Mouse (Mus musculus) mouse embryonic stem cell (cell line): Measurements from ENCODE around the gene Samd4b.

Experiments
- in situ Hi-C, 2 experiments: fragments of 300-500 bp; cut with MboI; formaldehyde crosslinking; loops; 1 replicate in 1 of 2; 3 replicates in 1 of 2; pipeline ENCODE4 v1.14.3; 2019 to 2020; ENCODE audit warnings: low sequenced_read_pairs in 2 of 2, low pct_unique_long_range_greater_than_20kb in 1 of 2, mixed read lengths in 1 of 2; ENCODE audit not compliant: unreplicated experiment in 1 of 2

Samd4b gene

GRCm38 (mm10) chr7:28570982-28571682 lies 26.8 kb downstream of the Samd4b start:
- in situ Hi-C loops: no loop called here

DNA sequence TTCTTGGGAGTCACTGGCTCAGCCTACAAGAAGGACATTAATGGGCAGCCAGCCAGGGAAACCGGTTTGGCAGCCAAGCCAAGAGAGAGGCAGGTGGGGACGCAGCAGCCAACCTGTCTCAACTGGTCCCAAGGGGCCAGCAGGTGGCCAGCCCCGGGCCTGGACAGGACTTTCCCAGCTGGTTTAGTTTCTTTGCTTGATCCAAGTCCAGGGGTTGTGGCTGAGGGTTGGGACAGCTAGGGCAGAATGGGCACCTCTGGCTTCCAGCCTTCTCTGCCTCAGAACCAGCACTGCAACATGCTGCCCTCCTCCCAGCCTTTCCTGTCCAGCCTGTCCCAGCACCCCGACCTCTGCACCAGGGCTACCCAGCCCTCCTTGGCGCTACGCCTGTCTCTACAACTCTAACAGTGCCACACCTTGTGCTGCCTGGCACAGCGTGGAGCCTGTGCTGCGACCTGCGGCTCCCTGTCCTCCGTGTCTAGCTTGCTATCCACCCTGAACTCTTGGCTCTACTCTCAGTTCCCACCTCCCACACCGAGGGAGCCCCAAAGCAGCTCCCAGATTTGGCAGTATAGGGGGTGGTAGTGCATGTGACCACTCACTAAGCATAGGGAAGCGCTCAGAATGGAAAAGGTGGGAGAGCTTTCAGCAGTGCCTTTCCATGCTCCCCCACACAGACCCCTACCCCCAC lies 27.5 kb downstream of the Samd4b start:
- in situ Hi-C loops: no loop called here

DNA sequence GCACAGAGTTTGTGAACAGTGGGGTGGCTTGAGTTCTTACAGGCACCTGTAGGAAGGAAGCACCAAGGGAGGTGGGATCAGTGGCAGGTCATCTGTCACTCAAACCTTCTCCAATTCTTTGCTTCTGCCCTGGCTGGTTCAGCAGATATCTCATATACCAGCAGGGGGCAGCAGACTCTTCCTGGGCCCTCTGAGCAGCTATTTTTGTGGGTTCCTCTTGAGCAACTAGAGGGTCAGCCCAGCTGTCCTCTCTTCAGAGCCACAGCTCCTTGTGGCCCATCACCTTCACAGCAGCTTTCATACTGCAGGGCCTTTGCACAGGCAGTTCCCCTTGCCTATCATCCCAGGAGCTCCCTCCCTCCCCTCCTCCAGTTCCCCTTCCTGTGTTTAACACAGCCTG lies 29.7 kb downstream of the Samd4b start:
- in situ Hi-C loops: no loop called here

- in situ Hi-C loops: no loop called here
These were observed 30.4 kb downstream of the Samd4b start for GRCm38 (mm10) chr7:28567539-28567938.

DNA sequence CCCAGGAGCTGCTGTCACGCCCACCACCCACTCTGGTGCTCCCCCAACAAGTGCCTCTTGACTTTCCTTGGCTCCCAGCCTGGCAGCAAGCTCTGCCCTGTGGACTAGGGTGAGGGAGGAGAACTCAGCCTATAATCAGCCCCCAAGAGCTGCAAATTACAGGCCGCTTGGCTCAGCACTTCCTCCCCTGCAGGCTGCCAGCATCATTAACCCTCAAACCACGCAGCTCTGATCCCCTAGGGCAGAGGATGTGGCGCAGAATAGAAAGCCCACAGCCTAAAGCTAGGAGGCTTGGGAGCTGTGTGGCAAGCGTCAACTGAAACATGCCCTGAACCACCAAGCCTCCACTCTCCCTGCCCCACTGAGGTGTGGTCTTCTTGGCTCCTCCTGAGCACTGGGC lies 32.5 kb downstream of the Samd4b start:
- in situ Hi-C loops: no loop called here

DNA sequence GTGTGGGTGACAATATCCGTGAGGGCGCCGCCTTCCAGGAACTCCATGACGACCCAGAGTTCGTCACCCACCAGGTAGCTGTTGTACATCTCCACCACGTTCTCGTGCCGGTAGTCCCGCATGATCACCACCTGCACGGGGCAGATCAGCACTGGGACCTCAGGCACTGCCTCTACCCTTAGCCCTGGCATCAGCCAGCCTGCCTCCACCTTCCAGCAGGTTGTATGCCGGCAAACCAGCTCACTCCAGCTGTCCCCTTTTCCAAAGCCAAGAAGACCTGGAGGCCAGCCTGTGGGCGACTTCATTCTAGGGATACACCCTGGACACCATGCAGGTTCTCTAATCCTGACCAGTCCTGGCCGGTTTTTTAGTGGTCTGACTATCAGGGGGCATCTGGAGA lies 35.0 kb downstream of the Samd4b start:
- in situ Hi-C loops: no loop called here

DNA sequence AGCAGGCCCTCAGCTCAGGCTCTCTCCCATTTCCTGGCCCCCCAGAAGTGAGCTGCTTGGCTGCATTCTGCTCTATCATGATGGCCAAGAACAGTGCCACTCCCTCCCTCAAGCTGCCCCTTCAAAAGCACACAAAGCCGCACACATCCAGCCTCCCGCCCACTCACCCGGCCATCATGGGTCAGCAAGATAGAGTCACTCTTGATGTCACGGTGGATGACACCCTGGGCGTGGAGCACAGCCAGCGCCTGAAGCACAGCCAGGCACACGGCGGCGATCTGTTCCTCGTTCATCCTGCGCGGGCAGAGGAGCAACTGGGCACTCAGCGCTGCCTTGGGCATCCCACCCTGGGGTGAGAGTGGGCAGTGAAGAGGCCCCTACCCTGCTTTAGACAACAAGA lies 35.6 kb downstream of the Samd4b start:
- in situ Hi-C loops: no loop called here

DNA sequence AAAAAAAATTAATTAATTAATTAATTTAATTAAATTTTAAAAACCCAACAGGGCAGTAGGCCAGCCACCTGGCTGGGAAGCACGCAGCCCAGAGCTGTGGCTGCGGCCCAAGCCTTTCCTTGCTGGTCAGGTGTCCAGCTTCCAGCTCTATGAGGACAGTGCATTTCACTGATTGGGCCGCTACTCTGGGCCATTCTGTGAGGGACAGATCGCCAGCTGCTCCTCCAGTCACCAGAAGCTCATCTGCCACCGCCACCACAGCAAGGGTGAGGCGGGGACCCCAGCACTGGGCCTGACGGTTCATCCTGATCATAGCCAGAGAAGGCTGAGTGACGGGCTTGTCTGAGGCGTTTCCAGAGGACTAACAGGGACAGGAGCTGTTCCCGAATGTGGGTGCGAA lies 36.0 kb downstream of the Samd4b start:
- in situ Hi-C loops: no loop called here

DNA sequence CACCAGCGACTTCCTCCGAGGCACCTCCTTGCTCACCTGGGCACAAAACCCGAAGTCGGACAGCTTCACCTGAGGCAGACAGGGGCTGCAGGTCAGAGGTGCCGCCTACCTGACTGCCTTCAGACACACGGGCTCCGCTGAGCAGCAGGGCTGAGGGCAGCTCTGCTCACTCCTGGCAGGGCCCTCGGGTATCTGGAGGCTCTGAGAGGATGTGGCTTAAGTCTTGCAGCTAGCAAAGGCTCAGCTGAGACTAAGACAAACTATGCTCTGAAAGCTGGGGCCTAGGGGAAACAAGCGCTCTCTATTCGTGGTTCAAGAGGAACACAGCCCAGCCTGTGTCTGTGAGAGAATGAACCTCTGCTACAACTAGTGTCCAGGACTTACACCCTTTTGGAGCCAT lies 37.1 kb downstream of the Samd4b start:
- in situ Hi-C loops: no loop called here

GRCm38 (mm10) chr7:28558486-28558885 lies 39.5 kb downstream of the Samd4b start:
- in situ Hi-C loops: no loop called here

DNA sequence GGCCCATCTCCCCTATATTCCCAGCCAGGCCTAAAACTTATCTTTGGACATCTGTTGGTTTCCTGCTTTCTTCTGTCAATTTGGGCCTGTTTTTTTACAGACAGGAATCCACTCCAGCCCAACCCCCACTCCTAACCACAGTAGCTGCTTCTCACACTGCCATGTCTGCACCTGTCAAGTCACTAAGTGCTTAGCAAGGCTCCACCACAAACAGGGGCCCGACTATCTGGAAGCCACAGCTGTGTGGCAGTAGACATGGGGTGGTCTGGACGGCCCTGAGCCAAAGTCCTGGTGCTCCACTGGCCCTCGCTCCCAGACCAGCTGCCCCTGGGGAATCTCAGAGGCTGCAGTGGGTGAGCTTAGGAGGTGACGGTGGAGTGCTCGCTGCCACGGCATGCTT lies 40.2 kb downstream of the Samd4b start:
- in situ Hi-C loops: no loop called here

DNA sequence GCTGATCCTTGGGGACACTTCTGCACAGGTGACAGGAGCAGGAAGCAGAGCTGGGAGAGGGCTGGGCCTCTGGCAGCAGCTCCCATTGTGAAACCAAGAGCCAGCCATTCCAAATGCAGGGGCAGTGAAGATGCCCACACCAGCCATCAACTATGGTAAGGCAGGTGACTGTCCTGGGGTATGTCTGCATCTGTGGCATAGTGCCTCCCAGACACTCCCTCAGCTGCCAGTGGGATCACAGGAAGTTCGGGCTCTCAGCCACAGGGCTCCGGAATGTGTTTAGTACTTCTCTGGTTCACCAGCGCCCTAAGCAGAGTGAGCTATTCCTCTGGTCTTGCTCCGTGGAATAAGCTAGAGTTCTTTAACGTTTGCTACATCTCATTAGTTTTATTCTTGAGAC lies 40.9 kb downstream of the Samd4b start:
- in situ Hi-C loops: no loop called here

DNA sequence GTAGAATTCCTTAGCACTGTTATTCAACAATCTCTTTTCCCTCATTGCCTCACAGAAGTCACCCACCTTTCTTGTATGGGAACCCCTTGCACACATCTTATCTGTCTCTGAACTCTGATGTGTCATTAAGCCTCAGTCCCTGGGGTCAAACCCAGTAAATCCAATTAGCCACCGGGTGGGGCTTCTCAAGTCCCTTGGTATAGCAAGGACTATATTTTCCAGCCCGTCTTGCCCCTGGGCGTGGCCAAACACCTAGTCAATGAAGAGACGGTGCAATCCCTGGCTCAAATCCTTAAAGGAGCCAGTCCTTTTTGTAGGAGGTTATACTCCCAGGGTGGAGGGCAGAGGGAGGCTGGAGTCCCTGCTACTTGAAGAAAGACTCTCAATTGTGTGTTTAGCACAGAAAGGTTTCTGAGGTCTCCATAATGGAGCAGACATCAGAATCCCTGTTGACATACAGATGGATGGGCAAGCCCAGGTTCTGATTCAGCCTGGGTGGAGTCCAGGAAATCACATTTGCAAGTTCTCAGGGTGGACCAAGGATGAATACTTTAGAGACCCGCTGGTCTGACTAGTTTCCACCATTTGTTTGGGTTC lies 41.9 kb downstream of the Samd4b start:
- in situ Hi-C loops: no loop called here

- in situ Hi-C loops: no loop called here
These were observed 44.9 kb downstream of the Samd4b start for GRCm38 (mm10) chr7:28553076-28553475.

- in situ Hi-C loops: no loop called here
These were observed 50.3 kb downstream of the Samd4b start for GRCm38 (mm10) chr7:28547628-28548027.

- in situ Hi-C loops: no loop called here
These were observed 50.8 kb downstream of the Samd4b start, which contains the start of gene Nccrp1 for GRCm38 (mm10) chr7:28547154-28547553. TSS of gene Nccrp1 (minus strand) at chr7:28547254.

GRCm38 (mm10) chr7:28546649-28547048 lies 51.3 kb downstream of the Samd4b start:
- in situ Hi-C loops: no loop called here

DNA sequence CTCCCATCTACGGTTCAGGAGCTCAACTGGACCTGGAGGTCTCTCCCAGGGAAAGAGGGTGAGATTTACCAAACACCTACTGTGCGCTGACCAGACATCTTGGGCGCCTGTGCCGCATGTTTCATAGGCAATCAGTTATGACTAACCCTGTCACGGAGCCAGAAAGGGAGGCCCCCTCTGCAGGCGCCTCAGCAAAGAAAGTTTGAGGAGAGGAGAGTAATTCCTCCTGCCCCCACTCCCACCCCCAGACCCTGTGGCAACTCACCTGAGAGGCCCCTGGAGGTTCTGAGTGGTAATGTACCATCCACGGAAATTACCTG lies 52.1 kb downstream of the Samd4b start:
- in situ Hi-C loops: no loop called here

- in situ Hi-C loops: no loop called here
These were observed 52.7 kb downstream of the Samd4b start for GRCm38 (mm10) chr7:28545048-28545890.
